Mouse (Mus musculus) limb, embryonic 12.5 days (tissue): ENCODE measurements at regions not wholly inside any gene's neighbourhood (a gene's known extent, or its start where the extent isn't known, plus 50 kb on each side); places are given as distances from the start of the nearest gene placed in this dataset.

Experiments used
- ATAC-seq: fragments of 200-750 bp; cut with Nextera tagmentation; 2 replicates; pipeline ENCODE4 v1.8.0; 2017; ENCODE audit warnings: low read depth, moderate TSS enrichment; ENCODE audit not compliant: insufficient number of reproducible peaks, insufficient read depth, low FRiP score, low TSS enrichment
- H3K27ac ChIP-seq: fragments of 300-500 bp; sonication (generic); 2 replicates; pipeline ENCODE4 v1.5.1; 2016; ENCODE audit warnings: mild to moderate bottlenecking, moderate library complexity
- H3K27me3 ChIP-seq: fragments of 300-500 bp; sonication (generic); 2 replicates; pipeline ENCODE4 v1.6.1; 2016; ENCODE audit warnings: mild to moderate bottlenecking, moderate library complexity
- H3K36me3 ChIP-seq: fragments of 300-500 bp; sonication (generic); 2 replicates; pipeline ENCODE4 v1.6.1; 2016; ENCODE audit warnings: mild to moderate bottlenecking, moderate library complexity
- H3K4me1 ChIP-seq: fragments of 300-500 bp; sonication (generic); replicated peaks from 2 replicates; pipeline ENCODE4 v1.6.1; 2016
- H3K4me2 ChIP-seq: fragments of 300-500 bp; sonication (generic); 2 replicates; pipeline ENCODE4 v1.6.1; 2016; ENCODE audit warnings: mild to moderate bottlenecking, moderate library complexity
- H3K4me3 ChIP-seq: fragments of 300-500 bp; sonication (generic); replicated peaks from 2 replicates; pipeline ENCODE4 v1.5.1; 2016; ENCODE audit warnings: mild to moderate bottlenecking
- H3K9ac ChIP-seq: fragments of 300-500 bp; sonication (generic); replicated peaks from 2 replicates; pipeline ENCODE4 v1.6.1; 2016; ENCODE audit warnings: mild to moderate bottlenecking, moderate library complexity
- H3K9me3 ChIP-seq: fragments of 300-500 bp; sonication (generic); 2 replicates; pipeline ENCODE4 v1.6.1; 2016; ENCODE audit warnings: mild to moderate bottlenecking, moderate library complexity
- WGBS: fragments of 180-500 bp; shearing (Covaris S2); methylation state at CpG from one replicate; pipeline ENCODE4 v1.1.7; 2016; 5-methylcytosine and 5-hydroxymethylcytosine counted together

DNA sequence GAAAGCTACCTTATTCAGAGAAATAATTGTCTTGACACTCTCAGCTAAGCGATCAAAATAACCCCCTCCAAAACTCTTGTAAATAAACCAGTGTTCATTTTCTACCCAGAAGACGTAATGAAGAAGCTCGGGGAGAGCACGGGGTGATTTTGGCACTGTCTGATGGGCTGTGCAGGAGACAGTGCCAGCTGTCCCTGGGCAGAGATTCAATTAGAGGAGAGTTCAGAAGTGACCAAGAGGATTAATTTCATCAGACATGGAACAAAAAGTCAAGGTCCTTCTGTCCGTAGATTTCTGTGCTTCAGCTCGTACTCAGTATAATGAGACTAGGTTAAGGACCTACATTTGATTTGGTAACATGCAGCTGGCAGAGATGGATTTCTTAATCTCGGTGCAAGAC is 341.2 kb upstream of the Trib2 start:
- peaks cover 7% of the 10 kb centered on the region for H3K4me1 ChIP-seq
- H3K27me3 ChIP-seq = no peaks in the 10 kb centered on the region
- H3K27ac ChIP-seq = no peak overlapping the region
- H3K4me2 ChIP-seq = no peak overlapping the region
- 90% methylated on average over 7 of the region's 7 CpGs for WGBS
- H3K9me3 ChIP-seq = no peaks in the 10 kb centered on the region
- H3K9ac ChIP-seq = no peak overlapping the region
- H3K4me3 ChIP-seq = no peak overlapping the region
- no peak for ATAC-seq
- H3K36me3 ChIP-seq = no peaks in the 10 kb centered on the region

DNA sequence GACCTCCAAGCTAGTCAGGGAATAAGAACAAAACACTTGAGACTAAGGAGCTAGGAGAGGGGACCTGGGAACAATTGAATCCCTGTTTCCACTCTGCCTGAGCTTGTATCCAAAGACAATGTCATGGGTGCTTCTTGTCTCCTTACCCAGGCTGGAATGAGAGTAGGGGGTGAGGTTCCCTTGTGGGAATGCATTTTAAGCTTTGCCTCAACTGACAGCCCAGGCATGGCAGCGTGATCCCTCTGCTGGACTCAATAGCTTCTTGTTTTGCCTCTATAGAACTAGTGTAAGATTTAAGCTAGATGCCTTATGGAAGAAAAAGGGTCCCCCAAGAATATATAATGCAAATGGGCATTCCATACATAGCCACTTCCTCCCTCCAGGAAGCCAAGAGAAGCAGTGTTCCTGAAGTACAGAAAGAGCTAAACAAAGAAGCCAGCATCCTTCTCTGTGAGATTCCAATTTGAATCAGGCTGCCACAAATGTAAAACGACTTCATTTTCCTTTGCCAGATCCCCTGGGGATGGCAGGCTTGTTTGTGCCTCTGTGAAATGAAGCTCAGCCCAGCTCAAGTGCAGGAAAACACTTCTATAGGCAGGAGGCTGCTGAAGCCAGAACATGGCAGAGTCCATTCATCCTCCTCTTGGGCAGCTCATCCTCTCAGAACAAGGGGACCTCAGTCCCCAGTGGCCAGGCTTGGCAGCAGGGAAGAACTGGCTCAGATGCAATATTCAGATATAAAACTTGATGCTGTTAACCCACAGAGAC is 339.3 kb upstream of the Trib2 start:
- ATAC-seq = no peak
- no peak overlapping the region for H3K27ac ChIP-seq
- 30% methylated on average over 2 of the region's 2 CpGs for WGBS
- no peaks in the 10 kb centered on the region for H3K27me3 ChIP-seq
- H3K4me2 ChIP-seq = no peak overlapping the region
- H3K36me3 ChIP-seq = no peaks in the 10 kb centered on the region
- no peaks in the 10 kb centered on the region for H3K9me3 ChIP-seq
- no peak overlapping the region for H3K9ac ChIP-seq
- peaks cover 10% of the 10 kb centered on the region for H3K4me1 ChIP-seq
- no peak overlapping the region for H3K4me3 ChIP-seq

GRCm38 (mm10) chr12:16154256-16154655 is 337.5 kb upstream of the Trib2 start:
- Histone ChIP-seq H3K4me1 (peaks cover 11% of the 10 kb centered on the region), H3K27ac (no peak overlapping the region), H3K4me2 (no peak overlapping the region), H3K27me3 (no peaks in the 10 kb centered on the region), H3K36me3 (no peaks in the 10 kb centered on the region), H3K4me3 (no peak overlapping the region), H3K9ac (no peak overlapping the region), H3K9me3 (no peaks in the 10 kb centered on the region)
- WGBS = 94% methylated on average over 1 of the region's 1 CpGs
- ATAC-seq = no peak

GRCm38 (mm10) chr12:16152108-16152507 is 335.4 kb upstream of the Trib2 start:
- no peaks in the 10 kb centered on the region for H3K36me3 ChIP-seq
- no peak overlapping the region for H3K27ac ChIP-seq
- no peak overlapping the region for H3K9ac ChIP-seq
- no peak overlapping the region for H3K4me2 ChIP-seq
- peaks cover 11% of the 10 kb centered on the region for H3K4me1 ChIP-seq
- ATAC-seq = no peak
- 83% methylated on average over 11 of the region's 11 CpGs for WGBS
- no peaks in the 10 kb centered on the region for H3K9me3 ChIP-seq
- no peak overlapping the region for H3K4me3 ChIP-seq
- H3K27me3 ChIP-seq = no peaks in the 10 kb centered on the region

DNA sequence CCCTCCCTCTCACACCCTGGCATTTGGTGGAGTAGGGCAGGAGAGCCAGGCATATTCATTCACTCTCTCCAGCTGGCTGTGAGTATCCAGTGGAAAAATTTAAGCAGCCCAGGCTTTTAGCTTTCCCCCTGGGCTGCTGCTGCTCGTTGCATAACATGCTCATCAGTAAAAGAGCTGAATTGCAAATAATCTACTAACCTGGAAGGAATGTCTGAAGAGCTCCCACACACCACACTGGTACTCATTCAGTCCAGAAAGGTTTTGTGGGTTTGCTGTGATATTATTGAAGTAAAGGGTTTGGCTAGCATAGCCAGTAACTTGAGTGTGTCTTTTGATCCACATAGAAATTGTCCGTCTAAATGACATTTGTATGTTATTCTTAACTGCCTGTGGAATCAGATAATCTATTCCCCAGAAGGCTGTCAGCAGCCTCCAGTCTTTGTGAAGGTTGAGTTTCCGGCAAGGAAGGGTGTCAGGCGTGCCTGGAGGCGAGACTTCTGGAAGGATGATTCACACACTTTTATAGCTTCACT is 334.5 kb upstream of the Trib2 start:
- no peak overlapping the region for H3K9ac ChIP-seq
- WGBS = 41% methylated on average over 5 of the region's 5 CpGs
- no peaks in the 10 kb centered on the region for H3K36me3 ChIP-seq
- no peak overlapping the region for H3K4me2 ChIP-seq
- no peak overlapping the region for H3K27ac ChIP-seq
- H3K4me1 ChIP-seq = peaks cover 10% of the 10 kb centered on the region
- H3K27me3 ChIP-seq = no peaks in the 10 kb centered on the region; the same call in 1 of the 2 replicates
- H3K9me3 ChIP-seq = no peaks in the 10 kb centered on the region
- no peak; the same call in 1 of the 2 replicates for ATAC-seq
- H3K4me3 ChIP-seq = no peak overlapping the region

DNA sequence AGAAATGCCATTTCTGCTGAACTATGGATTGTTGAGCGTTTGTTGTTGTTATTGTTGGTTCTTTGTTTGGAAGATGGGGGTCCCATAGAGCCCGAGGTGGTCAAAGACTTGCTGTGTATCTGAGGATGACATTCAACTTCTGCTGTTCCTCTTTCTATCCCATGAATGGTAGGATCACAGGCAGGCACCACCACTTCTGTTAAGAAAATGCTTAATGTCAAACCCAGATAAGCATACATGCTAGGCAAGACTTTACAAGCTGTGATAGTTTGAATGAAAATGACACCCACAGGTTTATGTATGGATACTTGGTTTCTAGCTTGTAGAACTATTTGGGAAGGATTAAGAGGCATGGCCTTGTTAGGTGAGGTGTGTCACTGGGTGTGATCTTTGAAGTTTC is 330.2 kb upstream of the Trib2 start:
- H3K9ac ChIP-seq = no peak overlapping the region
- no peaks in the 10 kb centered on the region for H3K36me3 ChIP-seq
- H3K4me3 ChIP-seq = no peak overlapping the region
- ATAC-seq = no peak
- H3K27ac ChIP-seq = no peak overlapping the region
- no peaks in the 10 kb centered on the region; the same call in 1 of the 2 replicates for H3K27me3 ChIP-seq
- no peaks in the 10 kb centered on the region for H3K9me3 ChIP-seq
- H3K4me1 ChIP-seq = 0 out of 2 replicates have a peak, but pooled peaks cover 4% of the 10 kb centered on the region
- no peak overlapping the region for H3K4me2 ChIP-seq
- WGBS = 77% methylated on average over 2 of the region's 2 CpGs

GRCm38 (mm10) chr12:16145621-16146020 is 328.9 kb upstream of the Trib2 start:
- ATAC-seq = no peak
- H3K4me2 ChIP-seq = no peak overlapping the region
- H3K36me3 ChIP-seq = no peaks in the 10 kb centered on the region
- no peaks in the 10 kb centered on the region for H3K9me3 ChIP-seq
- no peaks in the 10 kb centered on the region for H3K4me1 ChIP-seq
- no peak overlapping the region for H3K9ac ChIP-seq
- H3K4me3 ChIP-seq = no peak overlapping the region
- WGBS = 82% methylated on average over 7 of the region's 7 CpGs
- no peak overlapping the region for H3K27ac ChIP-seq
- H3K27me3 ChIP-seq = no peaks in the 10 kb centered on the region; the same call in 1 of the 2 replicates

GRCm38 (mm10) chr12:16141193-16141592 is 324.5 kb upstream of the Trib2 start:
- no peak overlapping the region for H3K4me3 ChIP-seq
- no peaks in the 10 kb centered on the region for H3K9me3 ChIP-seq
- no peak overlapping the region for H3K4me2 ChIP-seq
- H3K9ac ChIP-seq = no peak overlapping the region
- WGBS = 76% methylated on average over 4 of the region's 4 CpGs
- H3K36me3 ChIP-seq = no peaks in the 10 kb centered on the region
- H3K27me3 ChIP-seq = no peaks in the 10 kb centered on the region
- H3K27ac ChIP-seq = no peak overlapping the region
- H3K4me1 ChIP-seq = no peaks in the 10 kb centered on the region
- ATAC-seq = no peak

DNA sequence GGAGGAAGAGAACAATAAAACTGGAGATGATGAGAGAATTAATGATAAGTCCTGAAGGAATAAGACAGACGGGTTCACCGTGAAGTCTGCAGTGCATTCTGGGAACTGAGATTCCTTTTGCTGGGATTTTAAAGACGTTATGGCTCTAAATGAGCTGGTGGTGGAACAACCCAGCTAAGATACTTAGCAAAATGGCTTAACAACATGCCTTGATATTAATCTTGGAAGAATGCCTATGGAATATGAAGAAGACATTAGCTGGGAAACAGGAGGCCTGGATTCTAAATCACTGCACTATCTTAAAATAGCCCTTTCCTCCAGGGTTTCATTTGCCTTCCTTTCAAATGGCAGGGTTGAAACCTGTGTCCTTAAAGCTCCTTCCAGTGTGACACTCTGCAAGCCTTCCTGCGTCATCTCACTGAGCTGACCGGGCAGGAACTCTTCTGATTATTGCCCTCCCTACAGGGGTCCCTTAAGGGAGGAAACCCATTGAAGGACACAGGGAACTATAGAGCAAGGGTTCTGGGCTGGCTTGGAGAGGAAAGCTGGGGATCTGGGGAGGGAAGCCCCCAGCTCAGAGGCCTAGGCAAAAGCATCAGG is 323.9 kb upstream of the Trib2 start:
- Histone ChIP-seq H3K9ac (no peak overlapping the region), H3K27ac (no peak overlapping the region), H3K27me3 (no peaks in the 10 kb centered on the region), H3K4me1 (no peaks in the 10 kb centered on the region), H3K4me3 (no peak overlapping the region), H3K4me2 (no peak overlapping the region), H3K9me3 (no peaks in the 10 kb centered on the region), H3K36me3 (no peaks in the 10 kb centered on the region)
- ATAC-seq = no peak
- 63% methylated on average over 5 of the region's 5 CpGs for WGBS

GRCm38 (mm10) chr12:16139152-16139551 is 322.4 kb upstream of the Trib2 start:
- no peaks in the 10 kb centered on the region for H3K27me3 ChIP-seq
- no peak overlapping the region for H3K9ac ChIP-seq
- ATAC-seq = no peak
- no peaks in the 10 kb centered on the region for H3K9me3 ChIP-seq
- no peaks in the 10 kb centered on the region for H3K4me1 ChIP-seq
- H3K4me3 ChIP-seq = no peak overlapping the region
- no peak overlapping the region for H3K4me2 ChIP-seq
- 57% methylated on average over 4 of the region's 4 CpGs for WGBS
- no peaks in the 10 kb centered on the region for H3K36me3 ChIP-seq
- no peak overlapping the region for H3K27ac ChIP-seq

GRCm38 (mm10) chr12:16137801-16138200 is 321.1 kb upstream of the Trib2 start:
- ATAC-seq = no peak
- 79% methylated on average over 3 of the region's 3 CpGs for WGBS
- H3K4me1 ChIP-seq = no peaks in the 10 kb centered on the region

More at GRCm38 (mm10) chr12:16137801-16138200, 321.1 kb upstream of the Trib2 start:
- H3K4me3 ChIP-seq = no peak overlapping the region
- no peak overlapping the region for H3K9ac ChIP-seq
- no peaks in the 10 kb centered on the region for H3K27me3 ChIP-seq
- H3K9me3 ChIP-seq = no peaks in the 10 kb centered on the region
- H3K4me2 ChIP-seq = no peak overlapping the region
- no peak overlapping the region for H3K27ac ChIP-seq
- H3K36me3 ChIP-seq = no peaks in the 10 kb centered on the region
